Mouse (Mus musculus) lung, postnatal 0 days (tissue): ENCODE data around the gene Psors1c2.

Source experiments
- CTCF ChIP-seq: IDR thresholded peaks from 2 replicates; pipeline ENCODE4 v1.5.1; 2016; ENCODE audit warnings: antibody characterized with exemption, mild to moderate bottlenecking
- EP300 ChIP-seq: IDR thresholded peaks from 2 replicates; pipeline ENCODE4 v1.6.1; 2016; ENCODE audit warnings: antibody characterized with exemption, mild to moderate bottlenecking, control low read depth

DNA sequence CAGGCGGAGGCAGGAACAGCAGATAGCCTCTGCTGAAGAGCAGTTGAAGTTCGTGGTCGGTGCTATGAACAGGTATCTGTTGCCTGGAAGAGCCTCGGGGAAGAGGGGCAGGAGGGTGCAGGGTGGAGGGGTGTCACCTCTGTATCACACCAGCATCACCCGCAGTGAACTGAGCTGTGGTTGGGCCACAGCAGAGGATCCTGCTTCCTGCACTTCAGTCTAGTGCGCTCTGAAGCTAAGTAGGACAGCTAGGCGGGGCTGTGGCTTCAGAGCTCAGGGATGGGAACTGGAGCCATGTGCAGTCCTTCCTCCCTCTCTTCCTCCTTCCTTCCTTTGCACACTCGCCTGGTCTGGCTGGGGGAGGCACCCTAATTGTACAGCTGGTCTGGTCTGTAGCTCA is 6.4 kb upstream of the Psors1c2 start:
- TF ChIP-seq CTCF = no peak
- TF ChIP-seq EP300 = no peak
